Mouse (Mus musculus): ENCODE measurements around the gene Nup107.

DNA sequence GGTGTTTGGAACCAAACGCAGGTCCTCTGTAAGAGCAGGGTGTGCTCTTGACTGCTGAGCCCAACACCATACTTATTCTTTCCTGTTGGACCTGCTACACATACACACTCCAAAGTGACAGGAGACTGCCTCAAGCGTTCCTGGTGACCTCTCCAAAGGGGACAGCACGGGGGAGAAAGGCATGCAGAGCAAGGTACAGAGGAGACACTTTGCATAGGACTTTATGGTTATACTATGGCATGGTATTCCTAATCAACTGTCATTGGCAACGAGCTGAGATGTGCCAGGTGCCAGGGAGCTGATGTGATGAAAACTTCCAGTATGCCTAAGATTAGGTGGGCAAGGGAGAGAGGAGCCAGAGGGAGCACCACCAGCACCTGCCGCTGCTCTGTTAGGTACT, 55.9 kb downstream of the Nup107 start:
- TF ChIP-seq CTCF (IDR thresholded peaks at IDR 0.05; ENCODE audit: low read depth, low read length) (no peak), POLR2A (IDR thresholded peaks at IDR 0.05; ENCODE audit: insufficient read depth, low read length) (no peak), EP300 (IDR thresholded peaks at IDR 0.05; ENCODE audit: insufficient read depth, low read depth, low read length) (no peak)
